19 mouse cellular contexts compared by ENCODE assay signal in genomic region chr1:43395799-43396198, GRCm38 (mm10). TPM values are rescaled to one million over a fixed set of nuclear protein-coding genes. Genes with fewer than 3 reads are reported as not detected.
DNase-seq lines count a peak whose midpoint lies in the region; ATAC-seq and TF ChIP-seq lines count a peak whose summit lies in the region.
"Had no signal": no experiment of that assay in that cellular context is flagged by ENCODE, and none has a peak within 500 bp of the region (broad histone marks: within the 10 kb centered on the region; RNA-seq: fewer than 3 reads in every experiment).

No protein-coding gene starts in this region.

- 68% methylated on average over 1 of the region's 1 CpGs for WGBS in embryonic facial prominence, embryonic 14.5 days
- 88% methylated on average over 1 of the region's 1 CpGs for WGBS in embryonic facial prominence, embryonic 10.5 days
- WGBS in limb, embryonic 14.5 days, result 75% methylated on average over 1 of the region's 1 CpGs
- 87% methylated on average over 1 of the region's 1 CpGs for WGBS in limb, embryonic 10.5 days

- no peaks in the 10 kb centered on the region for H3K36me3 ChIP-seq in embryonic facial prominence, embryonic 14.5 days (ENCODE audit: control insufficient read depth, insufficient read depth, low read length)
- no peaks in the 10 kb centered on the region for H3K36me3 ChIP-seq in embryonic facial prominence, embryonic 10.5 days (replicated peaks)
- H3K36me3 ChIP-seq in limb, embryonic 14.5 days (ENCODE audit: control insufficient read depth, insufficient read depth, low read length), result no peaks in the 10 kb centered on the region
- H3K36me3 ChIP-seq in limb, embryonic 10.5 days, result no peaks in the 10 kb centered on the region
- H3K36me3 ChIP-seq in myocyte (ENCODE audit: control insufficient read depth, insufficient read depth), result no peaks in the 10 kb centered on the region
- H3K36me3 ChIP-seq: G1E had no signal

- ATAC-seq in embryonic facial prominence, embryonic 14.5 days (ENCODE audit: low read depth), result no peak
- no peak for ATAC-seq in limb, embryonic 14.5 days (ENCODE audit: low FRiP score, low read depth)
- ATAC-seq: activated CD4-positive, CD25-positive, alpha-beta regulatory T cell, adult 4 months; CD4-positive, CD25-positive, alpha-beta regulatory T cell, adult 4 months; Patski had no signal

- H3K4me2 ChIP-seq in embryonic facial prominence, embryonic 14.5 days (ENCODE audit: low read depth, low read length), result no peak overlapping the region
- no peak overlapping the region for H3K4me2 ChIP-seq in limb, embryonic 14.5 days (replicated peaks; ENCODE audit: low read depth, low read length, severe bottlenecking)
- peak overlapping the region; percentile 53 for H3K4me2 ChIP-seq in myocyte (ENCODE audit: low read depth)

- TF ChIP-seq POLR2A in limb, embryonic 14.5 days (IDR thresholded peaks at IDR 0.05; ENCODE audit: borderline replicate concordance, extremely low read depth, insufficient read depth, insufficient read length), result no peak
- no peak for TF ChIP-seq POLR2A in myocyte (IDR thresholded peaks at IDR 0.05; ENCODE audit: insufficient read length, low read depth)

- no peak overlapping the region for H3K4me3 ChIP-seq in embryonic facial prominence, embryonic 14.5 days (ENCODE audit: low read depth, low read length)
- no peak overlapping the region for H3K4me3 ChIP-seq in embryonic facial prominence, embryonic 10.5 days
- no peak overlapping the region for H3K4me3 ChIP-seq in limb, embryonic 14.5 days (replicated peaks; ENCODE audit: low read length)
- no peak overlapping the region for H3K4me3 ChIP-seq in limb, embryonic 10.5 days
- H3K4me3 ChIP-seq in myocyte, result no peak overlapping the region

- H3K9me3 ChIP-seq in embryonic facial prominence, embryonic 14.5 days (ENCODE audit: control insufficient read depth, low read length), result no peaks in the 10 kb centered on the region
- H3K9me3 ChIP-seq in embryonic facial prominence, embryonic 10.5 days, result no peaks in the 10 kb centered on the region
- H3K9me3 ChIP-seq in limb, embryonic 14.5 days (ENCODE audit: control insufficient read depth, low read length), result no peaks in the 10 kb centered on the region
- no peaks in the 10 kb centered on the region for H3K9me3 ChIP-seq in limb, embryonic 10.5 days (replicated peaks)
- H3K9me3 ChIP-seq: G1E had no signal

- H3K9ac ChIP-seq in embryonic facial prominence, embryonic 14.5 days (ENCODE audit: low read depth, low read length), result no peak overlapping the region
- H3K9ac ChIP-seq in limb, embryonic 14.5 days (ENCODE audit: low read depth, low read length, severe bottlenecking), result no peak overlapping the region

- no peak overlapping the region for H3ac ChIP-seq in myocyte (ENCODE audit: control insufficient read depth, insufficient read length)

- H3K4me1 ChIP-seq in embryonic facial prominence, embryonic 14.5 days (ENCODE audit: control insufficient read depth, insufficient read depth, low read length), result no peaks in the 10 kb centered on the region
- peaks cover 9% of the 10 kb centered on the region for H3K4me1 ChIP-seq in embryonic facial prominence, embryonic 10.5 days
- H3K4me1 ChIP-seq in limb, embryonic 14.5 days (ENCODE audit: control insufficient read depth, insufficient read depth, low read length), result peaks cover 16% of the 10 kb centered on the region
- peaks cover 25% of the 10 kb centered on the region for H3K4me1 ChIP-seq in limb, embryonic 10.5 days

- H3K27me3 ChIP-seq in embryonic facial prominence, embryonic 14.5 days (replicated peaks; ENCODE audit: control insufficient read depth, insufficient read depth, low read length), result no peaks in the 10 kb centered on the region
- no peaks in the 10 kb centered on the region for H3K27me3 ChIP-seq in embryonic facial prominence, embryonic 10.5 days (replicated peaks; ENCODE audit: low read depth, poor library complexity, severe bottlenecking)
- H3K27me3 ChIP-seq in limb, embryonic 14.5 days (ENCODE audit: control insufficient read depth, insufficient read depth, low read length), result no peaks in the 10 kb centered on the region
- no peaks in the 10 kb centered on the region for H3K27me3 ChIP-seq in limb, embryonic 10.5 days (ENCODE audit: low read depth, poor library complexity, severe bottlenecking)
- no peaks in the 10 kb centered on the region for H3K27me3 ChIP-seq in myocyte (ENCODE audit: control insufficient read depth, insufficient read depth, insufficient read length)
- H3K27me3 ChIP-seq: CH12.LX, Patski had no signal

- DNase-seq in embryonic facial prominence, embryonic 14.5 days (ENCODE audit: low spot score), result peak; percentile 53
- DNase-seq in embryonic facial prominence, embryonic 10.5 days (ENCODE audit: low spot score), result no peak
- DNase-seq in limb, embryonic 14.5 days (ENCODE audit: low spot score), result peak; percentile 50
- DNase-seq in limb, embryonic 10.5 days (ENCODE audit: low spot score), result no peak
- no peak for DNase-seq in thymus, postnatal 14 days
- DNase-seq: adrenal gland, adult 8-10 months; adrenal gland, postnatal 10 days; adrenal gland, postnatal 25 days; adrenal gland, postnatal 36 days; B cell, adult 2 months; cerebellum, adult 11 months; cerebellum, adult 11-12 months; cerebellum, adult 18-20 months had no signal

- no peaks in the 10 kb centered on the region for H3K79me2 ChIP-seq in myocyte (ENCODE audit: control insufficient read depth, insufficient read depth)

- H3K27ac ChIP-seq in embryonic facial prominence, embryonic 14.5 days (replicated peaks; ENCODE audit: low read depth, low read length), result no peak overlapping the region
- H3K27ac ChIP-seq in embryonic facial prominence, embryonic 10.5 days (replicated peaks), result no peak overlapping the region
- H3K27ac ChIP-seq in limb, embryonic 14.5 days (replicated peaks; ENCODE audit: low read depth, low read length), result no peak overlapping the region
- H3K27ac ChIP-seq in limb, embryonic 10.5 days, result no peak overlapping the region

TF ChIP-seq in myocyte, 11 proteins besides CTCF, POLR2A, EP300 and RAD21:
- TF ChIP-seq TCF12 (IDR thresholded peaks at IDR 0.05; ENCODE audit: insufficient read depth, poor library complexity, severe bottlenecking) (no peak), CEBPB (IDR thresholded peaks at IDR 0.05; ENCODE audit: insufficient read depth, poor library complexity, severe bottlenecking) (no peak), POLR2AphosphoS2 (IDR thresholded peaks at IDR 0.05; ENCODE audit: insufficient read length, low read depth) (no peak), TCF3 (IDR thresholded peaks at IDR 0.05; ENCODE audit: insufficient read length, low read depth) (no peak), USF1 (IDR thresholded peaks at IDR 0.05; ENCODE audit: low read depth) (no peak), MAX (IDR thresholded peaks at IDR 0.05; ENCODE audit: low read depth) (no peak), SRF (IDR thresholded peaks at IDR 0.05; ENCODE audit: control insufficient read depth, insufficient read length, low read depth) (no peak), MYOG (IDR thresholded peaks at IDR 0.05; ENCODE audit: control insufficient read depth in 1 of 3, insufficient read depth in 1 of 3, insufficient read length in 2 of 3, low read depth in 2 of 3) (no peak), REST (IDR thresholded peaks at IDR 0.05; ENCODE audit: insufficient read depth, insufficient read length) (no peak), E2F4 (IDR thresholded peaks at IDR 0.05; ENCODE audit: insufficient read depth) (no peak), MYOD1 (IDR thresholded peaks at IDR 0.05; ENCODE audit: control insufficient read depth in 1 of 3, insufficient read length in 2 of 3, low read depth in 2 of 3) (no peak)

RNA-seq across cellular contexts. Expression of gene Nck2, which starts 48.6 kb away (rescaled TPM):
- 37.3 and 40.9 TPM in 2 replicates for polyA plus RNA-seq in embryonic facial prominence, embryonic 14.5 days (2014; fragmentation: Nextera tagmentation; extraction: Ambion mirVana)
- polyA plus RNA-seq in embryonic facial prominence, embryonic 10.5 days (2016; fragmentation: Nextera tagmentation; extraction: Ambion mirVana), result 50.3 and 52.5 TPM in 2 replicates
- polyA plus RNA-seq in limb, embryonic 14.5 days (2012; rRNA removed), result 43.3 and 48.6 TPM in 2 replicates
- polyA plus RNA-seq in limb, embryonic 14.5 days (2014; fragmentation: Nextera tagmentation; extraction: Ambion mirVana), result 38.8 and 44.8 TPM in 2 replicates
- polyA plus RNA-seq in limb, embryonic 10.5 days (2016; fragmentation: Nextera tagmentation; extraction: Ambion mirVana), result 46.5 and 51.5 TPM in 2 replicates
- 18.4 TPM for polyA plus RNA-seq in myocyte (2012; fragmentation: generic; extraction: Trizol)

Comparison
In these comparisons a context has a peak if more than half of its experiments do, and no peak if none do; other contexts are left out.
1. DNase-seq: peak in embryonic facial prominence, embryonic 14.5 days (single experiment) and limb, embryonic 14.5 days (single experiment); none in embryonic facial prominence, embryonic 10.5 days (single experiment), limb, embryonic 10.5 days (single experiment) and thymus, postnatal 14 days (single experiment).